Mouse (Mus musculus): Measurements from ENCODE around the gene Pycr2.
"Not testable (repeated sequence)": the region's sequence is repeated elsewhere in the genome, so short reads cannot be mapped to it uniquely, and the experiment has no call there.

Pycr2 gene

GRCm38 (mm10) chr1:180904039-180904814, at the start of gene Pycr2:
TSS of gene Pycr2 (plus strand) at chr1:180904293.
- peak; percentile 85 to 92 for DNase-seq (ENCODE audit: low spot score in 2 of 2)

GRCm38 (mm10) chr1:180858763-180859162, 45.3 kb upstream of the Pycr2 start:
- DNase-seq (ENCODE audit: low spot score in 2 of 2): no peak

GRCm38 (mm10) chr1:180860030-180860429, 44.1 kb upstream of the Pycr2 start:
- DNase-seq (ENCODE audit: low spot score in 2 of 2): no peak

- no peak for DNase-seq (ENCODE audit: low spot score in 2 of 2)
These were observed 40.5 kb upstream of the Pycr2 start for GRCm38 (mm10) chr1:180863606-180864005.

- DNase-seq (ENCODE audit: low spot score in 2 of 2): no peak
These were observed 38.1 kb upstream of the Pycr2 start for GRCm38 (mm10) chr1:180866001-180866400.

GRCm38 (mm10) chr1:180870122-180870650, 33.9 kb upstream of the Pycr2 start:
- no peak for DNase-seq (ENCODE audit: low spot score in 2 of 2)

GRCm38 (mm10) chr1:180873861-180874484, 30.1 kb upstream of the Pycr2 start:
- no peak for DNase-seq (ENCODE audit: low spot score in 2 of 2)

- no peak for DNase-seq (ENCODE audit: low spot score in 2 of 2)
These were observed 29.5 kb upstream of the Pycr2 start for GRCm38 (mm10) chr1:180874615-180875014.

- DNase-seq (ENCODE audit: low spot score in 2 of 2): no peak
These were observed 29.0 kb upstream of the Pycr2 start for GRCm38 (mm10) chr1:180875126-180875525.

GRCm38 (mm10) chr1:180877466-180877865, 26.6 kb upstream of the Pycr2 start:
- DNase-seq (ENCODE audit: low spot score in 2 of 2): no peak

GRCm38 (mm10) chr1:180881768-180882167, 22.3 kb upstream of the Pycr2 start:
- no peak for DNase-seq (ENCODE audit: low spot score in 2 of 2)

- DNase-seq (ENCODE audit: low spot score in 2 of 2): no peak
These were observed 20.4 kb upstream of the Pycr2 start for GRCm38 (mm10) chr1:180883731-180884130.

GRCm38 (mm10) chr1:180884484-180884883, 19.6 kb upstream of the Pycr2 start:
- DNase-seq (ENCODE audit: low spot score in 2 of 2): no peak

GRCm38 (mm10) chr1:180888556-180889042, 15.5 kb upstream of the Pycr2 start:
- DNase-seq (ENCODE audit: low spot score in 2 of 2): no peak

GRCm38 (mm10) chr1:180889172-180889571, 14.9 kb upstream of the Pycr2 start:
- no peak for DNase-seq (ENCODE audit: low spot score in 2 of 2)

GRCm38 (mm10) chr1:180889841-180890240, 14.3 kb upstream of the Pycr2 start:
- DNase-seq (ENCODE audit: low spot score in 2 of 2): no peak

- DNase-seq (ENCODE audit: low spot score in 2 of 2): no peak
These were observed 11.3 kb upstream of the Pycr2 start, which contains the start of gene Lefty2 for GRCm38 (mm10) chr1:180892808-180893207. TSS of gene Lefty2 (plus strand) at chr1:180893108.

GRCm38 (mm10) chr1:180894088-180894987, 9.8 kb upstream of the Pycr2 start:
- not testable (repeated sequence) for DNase-seq (ENCODE audit: low spot score in 2 of 2)

GRCm38 (mm10) chr1:180901107-180901506, 3.0 kb upstream of the Pycr2 start:
- DNase-seq (ENCODE audit: low spot score in 2 of 2): no peak

GRCm38 (mm10) chr1:180902915-180903314, 1.2 kb upstream of the Pycr2 start:
- no peak for DNase-seq (ENCODE audit: low spot score in 2 of 2)

GRCm38 (mm10) chr1:180903666-180904038, 441 bp upstream of the Pycr2 start:
- DNase-seq (ENCODE audit: low spot score in 2 of 2): peak in 1 of 2 experiments; percentile 10

- no peak for DNase-seq (ENCODE audit: low spot score in 2 of 2)
These were observed 655 bp downstream of the Pycr2 start for GRCm38 (mm10) chr1:180904815-180905080.
